Mouse (Mus musculus) E14TG2a.4 (cell line): ENCODE measurements around the gene Sstr3.

ENCODE experiments used
- CTCF ChIP-seq: conservative IDR thresholded peaks from 2 replicates; pipeline ENCODE4 v1.5.1; 2014; ENCODE audit warnings: low read length
- POU5F1 ChIP-seq: IDR thresholded peaks from 2 replicates; pipeline ENCODE4 v1.6.1; 2014; ENCODE audit warnings: low read length, borderline replicate concordance

DNA sequence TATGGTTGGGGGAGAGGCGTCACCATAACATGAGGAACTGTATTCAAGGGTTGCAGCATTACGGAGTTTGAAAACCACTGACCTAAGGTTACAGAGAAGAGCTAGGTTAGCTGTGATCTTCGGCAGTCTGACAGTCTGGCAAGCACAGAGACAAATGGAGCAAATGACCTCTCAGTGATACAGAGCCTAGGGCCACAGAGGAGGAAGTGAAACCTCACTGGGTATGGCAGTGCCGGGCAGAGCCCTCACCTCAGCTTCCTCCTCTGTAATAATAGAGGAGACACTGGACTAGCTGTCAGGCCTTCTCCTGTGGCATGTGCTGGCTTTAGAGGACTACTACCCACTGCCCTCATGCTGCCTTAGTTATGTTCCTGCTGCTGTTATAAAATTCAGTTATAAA, 44.4 kb upstream of the Sstr3 start:
- TF ChIP-seq CTCF (no peak), POU5F1 (no peak)
